Mouse (Mus musculus): Measurements from ENCODE around the gene Olfr1201.

Olfr1201 gene

DNA sequence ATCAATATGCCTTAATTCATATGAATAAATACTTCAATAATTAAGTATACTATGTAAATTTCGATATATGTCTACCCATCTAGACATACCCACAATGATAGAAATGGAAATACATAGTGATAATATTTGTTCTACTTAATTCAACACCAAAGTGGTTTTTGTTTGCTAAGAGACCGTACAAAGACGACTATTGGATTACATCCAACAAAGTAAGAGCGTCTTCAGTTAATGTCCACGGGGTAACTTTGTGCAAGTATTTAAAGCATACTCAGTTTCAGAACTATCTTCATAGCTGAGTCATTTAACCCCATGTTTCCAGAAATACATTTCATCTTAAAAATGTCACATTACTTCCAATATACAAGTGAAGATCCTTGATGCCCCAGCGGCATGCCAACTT is at the start of gene Olfr1201:
Olfr1201 (plus strand) TSS at position 301 of the 400 bp plus-strand sequence.
- no peak for DNase-seq (ENCODE audit: low read depth)

- DNase-seq (ENCODE audit: low read depth): no peak
Observed at GRCm38 (mm10) chr2:88743379-88743778, 49.5 kb upstream of the Olfr1201 start.

- no peak for DNase-seq (ENCODE audit: low read depth)
Observed at GRCm38 (mm10) chr2:88751270-88751669, 41.6 kb upstream of the Olfr1201 start, which contains the start of gene Olfr1198. Olfr1198 (minus strand) TSS chr2:88751370.

- DNase-seq (ENCODE audit: low read depth): no peak
Observed at GRCm38 (mm10) chr2:88760369-88760768, 32.5 kb upstream of the Olfr1201 start, which contains the start of gene Olfr1199. Olfr1199 (minus strand) TSS chr2:88760469.

DNA sequence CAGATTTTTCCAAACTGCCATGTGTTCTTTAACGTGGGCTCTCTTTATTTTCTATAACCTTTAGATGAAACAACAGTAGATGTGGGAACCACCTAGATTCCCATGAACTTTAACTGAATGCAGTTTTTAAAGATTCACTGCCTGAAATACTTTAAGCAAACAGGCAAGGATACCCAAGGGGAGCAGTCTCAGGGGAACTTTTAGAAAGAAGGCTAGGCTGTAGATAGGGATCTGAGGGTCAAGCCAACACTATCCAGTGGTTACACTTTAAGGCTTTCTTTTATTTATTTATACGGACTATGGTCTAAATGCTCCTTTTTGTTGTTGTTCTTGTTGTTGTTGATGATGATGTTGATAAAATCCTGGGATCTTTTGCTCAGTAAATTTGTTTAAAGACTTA is 22.4 kb upstream of the Olfr1201 start, which contains the start of gene Olfr1200:
Olfr1200 (minus strand) TSS at position 101 of the 400 bp plus-strand sequence.
- no peak for DNase-seq (ENCODE audit: low read depth)

DNA sequence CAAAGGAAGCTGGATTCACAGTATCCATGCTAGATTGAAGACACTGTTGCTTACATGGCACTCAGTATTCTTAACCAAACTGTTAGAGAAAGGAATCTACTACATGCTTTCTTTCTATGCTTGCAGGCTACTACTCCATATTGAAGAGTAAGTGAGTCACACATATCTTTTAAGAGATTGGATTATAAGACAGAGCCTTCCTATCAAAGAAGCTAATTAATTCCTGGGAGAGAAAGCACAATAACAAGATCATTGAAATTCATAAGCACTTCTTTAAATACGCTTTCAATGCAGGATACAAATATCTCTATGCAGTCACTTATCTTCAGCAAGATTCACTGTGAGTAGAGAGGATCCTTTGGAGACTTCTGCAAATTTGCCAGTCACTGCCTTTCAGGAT is 21.4 kb downstream of the Olfr1201 start, which contains the start of gene Olfr1202:
Olfr1202 (plus strand) TSS at position 301 of the 400 bp plus-strand sequence.
- no peak for DNase-seq (ENCODE audit: low read depth)

DNA sequence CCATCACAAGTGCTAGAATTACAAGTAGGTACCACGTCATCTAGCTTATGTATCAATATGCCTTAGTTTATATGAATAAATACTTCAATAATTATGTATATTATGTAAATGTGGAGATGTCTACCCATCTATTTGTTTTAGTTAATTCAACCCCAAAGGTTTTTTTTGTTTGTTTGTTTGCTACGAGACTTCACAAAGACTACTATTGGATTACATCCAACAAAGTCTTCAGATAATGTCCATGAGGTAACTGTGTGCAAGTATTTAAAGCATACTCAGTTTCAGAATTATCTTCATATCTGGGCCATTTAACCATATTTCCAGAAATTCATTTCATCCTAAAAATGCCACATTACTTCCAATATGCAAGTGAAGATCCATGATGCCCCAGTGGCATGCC is 36.6 kb downstream of the Olfr1201 start, which contains the start of gene Olfr1205:
Olfr1205 (plus strand) TSS at position 301 of the 400 bp plus-strand sequence.
- DNase-seq (ENCODE audit: low read depth): no peak

DNA sequence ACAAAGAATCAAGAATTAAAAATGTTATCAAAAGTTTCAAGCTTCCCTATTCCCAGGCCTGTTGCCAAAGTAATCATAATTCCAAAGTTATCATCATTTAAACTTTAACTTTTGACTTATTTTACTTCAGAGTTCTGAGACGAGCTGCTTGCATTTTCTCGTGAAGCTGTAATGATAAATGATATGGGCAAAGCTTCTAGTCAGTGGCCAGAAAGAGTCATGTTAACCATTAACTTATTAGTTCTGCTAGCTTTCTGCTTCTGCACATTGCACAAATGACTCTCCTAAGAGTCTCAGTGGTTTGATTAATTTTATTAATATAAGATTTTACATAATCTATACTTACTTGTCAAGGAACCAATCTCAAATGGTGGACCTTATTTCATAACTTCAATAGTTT is 45.6 kb downstream of the Olfr1201 start:
- DNase-seq (ENCODE audit: low read depth): no peak

Data from 416B (cell line).